Mouse (Mus musculus) heart, adult 8-10 months (tissue): Measurements from ENCODE around the gene Cypt4. TPM values are rescaled to one million over a fixed set of nuclear protein-coding genes. Genes with fewer than 3 reads are reported as not detected.
"Not testable (repeated sequence)": the region's sequence is repeated elsewhere in the genome, so short reads cannot be mapped to it uniquely, and the experiment has no call there.

Experiments
- DNase-seq: peaks from one replicate; pipeline ENCODE4 v3.0.0; 2022; ENCODE audit warnings: low spot score
- total RNA-seq, 4 experiments: library from RNA; stranded (reverse); gene quantifications; 2 replicates each; pipeline ENCODE4 v1.2.4; 2022

The Cypt4 gene
- not detected for total RNA-seq

GRCm38 (mm10) chr9:24624896-24625295 lies at the start of gene Cypt4:
Cypt4 (plus strand) TSS chr9:24625196.
- DNase-seq: no peak

DNA sequence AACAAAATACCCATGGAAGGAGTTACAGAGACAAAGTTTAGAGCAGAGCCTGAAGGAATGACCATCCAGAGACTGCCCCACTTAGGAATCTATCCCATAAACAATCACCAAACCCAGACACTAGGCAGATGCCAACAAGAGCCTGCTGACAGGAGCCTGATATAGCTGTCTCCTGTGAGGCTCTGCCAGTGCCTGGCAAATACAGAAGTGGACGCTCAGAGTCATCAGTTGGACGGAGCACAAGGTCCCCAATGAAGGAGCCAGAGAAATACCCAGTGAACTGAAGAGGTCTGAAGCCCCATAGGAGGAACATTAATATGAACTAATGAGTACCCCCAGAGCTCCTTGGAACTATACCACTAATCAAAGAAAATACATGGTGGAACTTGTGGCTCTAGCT lies 12.3 kb downstream of the Cypt4 start:
- DNase-seq: not testable (repeated sequence)

Other genes with a start within 250 kb of the Cypt4 start
- 1 to 10 TPM; 5.5 to 7.4 (median 7.4) TPM for gene Dpy19l1, start 122.1 kb upstream of the Cypt4 start, total RNA-seq
- under 1 TPM in 2 of 4 experiments, not detected in 2; 0.08 to 0.09 TPM for gene Dpy19l2, start 71.1 kb downstream of the Cypt4 start, total RNA-seq
- 10 to 100 TPM; 80.1 to 90.6 (median 87.4) TPM for gene Tbx20, start 149.1 kb downstream of the Cypt4 start, total RNA-seq